Mouse (Mus musculus) adrenal gland, postnatal 14 days (tissue): ENCODE measurements around the gene Dner. TPM values are rescaled to one million over a fixed set of nuclear protein-coding genes. Genes with fewer than 3 reads are reported as not detected.
A peak's percentile ranks its signal among the peaks of the same experiment; 100 is the strongest.

Experiments used
- DNase-seq: peaks from one replicate; pipeline ENCODE4 v3.0.0; 2021; ENCODE audit warnings: mixed read lengths
- total RNA-seq: library from RNA; stranded (reverse); gene quantifications from 2 replicates; pipeline ENCODE4 v1.2.3, GENCODE M21; 2021

Gene Dner
- total RNA-seq, 1 experiment from 2014 or later = 2.4 TPM

DNA sequence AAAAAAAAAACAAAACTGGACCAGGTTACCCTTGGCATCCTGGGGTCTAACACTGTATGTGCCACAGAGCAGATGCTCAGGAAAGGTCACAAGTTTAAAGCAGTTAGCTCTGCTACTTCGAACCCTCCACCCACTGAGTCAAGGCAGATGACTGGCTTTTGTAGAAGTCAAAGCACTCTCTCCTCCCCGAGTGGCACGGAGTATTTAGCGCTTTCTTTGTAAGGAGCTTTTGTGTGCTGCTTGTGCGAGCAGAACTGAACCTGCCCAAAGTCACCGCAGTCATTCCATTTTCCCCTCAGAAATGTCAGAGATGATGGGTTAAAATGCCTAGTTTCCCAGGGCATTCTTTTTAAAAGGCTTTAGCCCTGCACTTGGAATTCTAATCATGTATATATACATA, 59.1 kb downstream of the Dner start:
- DNase-seq = no peak

DNA sequence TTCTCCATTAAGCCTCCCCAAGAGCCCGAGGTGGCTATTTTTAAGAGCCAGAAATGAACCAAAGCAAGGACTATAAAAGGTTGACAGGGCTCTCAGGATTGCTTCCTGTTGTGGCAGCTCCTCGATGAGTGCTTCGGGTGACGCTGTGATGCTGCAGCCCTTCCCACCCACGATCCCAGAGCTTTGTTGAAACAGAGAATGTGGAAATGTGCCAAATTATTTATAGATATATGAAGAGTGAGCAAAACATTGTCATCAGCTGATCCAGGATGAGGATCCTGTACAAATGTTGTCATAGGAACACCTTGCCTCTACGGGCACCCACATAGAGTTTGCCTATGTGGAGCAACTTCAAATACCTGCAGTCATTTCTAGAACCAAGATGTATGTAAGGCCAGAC, 67.8 kb downstream of the Dner start:
- DNase-seq = no peak

DNA sequence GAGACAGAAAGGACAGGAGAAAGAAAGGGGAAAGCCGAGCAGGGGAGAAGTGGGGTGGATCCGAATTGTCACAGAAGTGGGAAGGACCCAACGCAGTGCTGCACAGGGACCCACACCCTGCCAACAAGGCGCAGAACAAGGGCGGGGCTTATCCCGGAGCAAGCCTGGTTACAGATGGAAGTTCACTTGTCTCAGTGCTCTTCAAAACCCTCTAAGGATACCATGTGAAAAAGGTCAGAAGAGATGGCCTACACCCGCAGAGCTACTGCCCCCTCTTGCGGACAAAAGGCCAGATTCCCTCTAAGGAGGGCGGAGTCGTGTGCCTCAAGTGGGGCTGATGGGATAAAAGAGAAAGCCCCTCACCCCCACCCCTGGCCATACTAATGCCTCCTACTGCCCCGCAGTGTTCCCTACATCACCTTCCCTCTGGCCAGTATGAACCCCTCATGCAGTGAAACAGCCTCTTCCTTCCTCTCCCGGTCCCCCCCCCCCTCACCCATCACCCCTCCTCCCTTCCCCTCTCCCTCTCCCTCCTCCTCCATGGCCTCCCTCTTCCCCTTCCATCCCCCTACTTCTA, 73.0 kb downstream of the Dner start:
- no peak for DNase-seq

DNA sequence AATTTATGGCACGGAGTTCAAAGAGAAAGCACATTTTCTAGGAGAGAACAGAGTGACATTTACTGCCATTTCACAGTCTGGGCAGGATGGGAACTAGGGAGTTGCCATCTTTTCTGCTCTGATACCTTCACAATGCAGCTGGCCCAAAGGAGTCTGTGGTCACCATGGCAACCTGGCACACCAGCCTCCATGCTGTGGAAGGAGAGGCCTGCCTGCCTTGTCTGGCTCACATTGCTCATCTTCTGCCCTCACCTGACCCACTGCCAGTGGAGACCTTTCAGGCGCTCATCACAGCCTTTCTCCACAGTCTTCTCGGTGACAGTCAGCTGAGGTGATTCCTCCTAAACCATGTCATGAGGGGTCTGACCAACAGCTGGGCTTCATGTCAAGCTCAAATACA, 74.7 kb downstream of the Dner start:
- peak; percentile 34 for DNase-seq

DNA sequence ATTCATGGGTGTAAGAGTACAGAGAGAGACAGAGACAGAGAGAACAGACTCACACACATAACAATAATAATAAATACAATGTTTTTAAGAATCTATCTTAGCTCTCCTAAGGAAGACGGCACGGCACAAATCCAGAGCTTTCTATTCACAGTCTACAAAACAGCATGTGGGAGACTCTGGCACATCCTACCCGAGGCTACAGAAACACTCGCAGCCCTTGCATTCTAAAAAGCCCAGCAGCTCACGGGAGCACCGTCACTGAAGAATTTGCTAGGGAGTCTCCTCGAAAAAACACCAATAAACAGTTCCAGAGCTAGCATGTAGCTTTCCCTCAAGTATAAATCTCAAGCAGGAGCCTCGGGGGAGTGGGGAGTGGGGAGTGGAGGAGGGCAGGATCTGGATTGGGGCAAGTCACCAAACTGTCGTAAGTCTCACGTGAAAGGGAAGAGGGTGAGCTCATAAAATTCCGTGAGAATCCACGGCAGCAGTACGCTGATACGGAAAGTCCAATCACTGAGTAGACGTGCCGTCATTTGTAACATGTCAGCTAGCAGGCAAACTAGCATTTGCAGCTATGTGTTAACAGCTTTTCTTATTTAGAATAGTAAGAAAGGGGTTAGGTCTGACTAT, 76.8 kb downstream of the Dner start:
- DNase-seq = peak; percentile 5

DNA sequence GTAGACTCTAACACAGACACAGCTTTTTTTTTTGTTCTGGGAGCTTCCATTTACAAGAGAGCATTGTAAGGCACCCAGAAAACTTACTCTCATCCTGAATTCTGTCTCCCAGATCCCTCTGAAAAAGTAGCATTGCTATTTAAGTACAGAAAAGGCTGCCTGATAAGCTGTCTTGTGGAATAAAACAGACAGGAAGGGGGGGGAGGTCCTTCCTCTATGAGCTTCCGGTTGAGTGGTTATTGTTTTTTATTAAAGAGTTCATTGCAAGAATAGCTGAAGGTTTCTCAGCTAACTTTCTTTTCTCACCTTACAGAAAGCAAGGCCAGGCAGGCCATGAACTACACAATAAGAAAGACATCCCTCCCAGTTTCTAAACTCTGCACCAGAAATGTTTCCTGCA, 77.9 kb downstream of the Dner start:
- no peak for DNase-seq

DNA sequence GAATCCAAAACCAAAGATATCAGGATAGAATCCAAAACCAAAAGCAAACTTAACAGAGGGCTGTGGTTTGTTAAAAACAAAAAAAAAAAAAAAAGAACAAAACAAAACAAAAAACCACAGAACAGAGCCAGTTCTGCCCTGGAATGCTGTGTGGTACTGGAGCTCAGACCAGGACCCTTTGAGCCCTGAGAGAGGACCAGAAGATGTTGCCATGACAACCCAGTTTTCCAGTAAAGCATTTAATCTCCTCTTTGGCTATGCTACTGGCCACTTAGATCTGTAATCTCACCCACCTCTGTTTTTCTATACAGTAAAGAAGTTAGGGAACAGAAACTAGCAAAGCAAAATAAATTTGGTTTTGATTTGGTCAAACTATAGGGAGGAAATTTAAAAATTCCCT, 79.9 kb downstream of the Dner start:
- no peak for DNase-seq

DNA sequence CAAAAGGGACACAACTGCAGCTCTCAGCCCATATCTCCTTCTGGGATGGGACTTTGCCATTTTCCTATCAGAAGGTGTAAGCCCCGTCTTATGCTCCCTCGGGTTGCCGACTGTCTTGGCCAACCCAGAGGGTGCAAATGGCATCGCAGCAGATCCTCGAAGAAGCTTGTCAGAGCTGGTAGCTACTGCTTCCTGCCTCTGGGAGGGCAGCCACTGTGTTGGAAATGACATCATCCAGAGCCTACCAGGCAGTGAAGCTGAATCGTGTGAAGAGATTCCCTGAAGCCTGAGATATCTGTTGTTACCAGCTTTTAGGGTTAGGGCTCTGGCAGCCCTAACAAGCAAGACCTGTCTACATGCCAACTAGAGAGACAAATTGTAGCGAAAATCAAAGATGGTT, 81.4 kb downstream of the Dner start:
- DNase-seq = no peak

DNA sequence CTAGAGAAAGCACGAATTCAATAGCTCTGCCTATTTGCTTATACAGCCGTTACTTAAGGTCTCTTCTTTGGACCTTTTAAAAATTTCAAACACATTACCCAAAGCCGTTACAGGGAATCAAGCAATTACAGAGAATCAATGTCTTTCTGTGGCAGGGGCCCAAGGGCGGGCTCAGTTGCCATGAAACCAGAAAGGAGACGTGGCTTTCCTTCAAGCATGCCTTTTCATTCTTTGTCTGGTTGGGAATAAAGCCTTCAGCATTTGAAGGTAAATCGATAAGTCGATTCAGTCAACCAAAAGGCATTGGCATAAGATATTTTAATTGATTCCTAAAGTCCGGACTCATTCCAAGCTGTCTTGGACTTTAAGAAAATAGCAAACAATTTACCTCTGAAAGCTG, 82.9 kb downstream of the Dner start:
- DNase-seq = no peak

DNA sequence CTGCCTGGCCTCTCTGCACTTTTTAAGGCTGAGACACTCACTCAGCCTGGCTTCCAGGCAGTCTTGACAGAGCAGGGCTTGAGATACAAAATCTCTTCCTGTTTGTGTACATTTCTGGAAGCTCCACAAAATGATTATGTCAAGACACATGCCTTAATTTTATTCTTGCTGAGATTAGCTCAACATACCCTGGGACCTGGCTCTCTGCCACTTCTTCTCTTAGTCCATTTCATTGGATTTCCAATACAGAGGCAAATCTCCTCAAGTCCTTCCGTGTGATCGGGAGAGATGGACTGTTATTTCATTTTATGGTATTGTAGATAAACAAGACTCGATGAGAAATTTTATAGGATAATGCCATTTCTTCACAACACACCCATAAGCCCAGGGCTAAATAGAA, 84.7 kb downstream of the Dner start:
- no peak for DNase-seq

DNA sequence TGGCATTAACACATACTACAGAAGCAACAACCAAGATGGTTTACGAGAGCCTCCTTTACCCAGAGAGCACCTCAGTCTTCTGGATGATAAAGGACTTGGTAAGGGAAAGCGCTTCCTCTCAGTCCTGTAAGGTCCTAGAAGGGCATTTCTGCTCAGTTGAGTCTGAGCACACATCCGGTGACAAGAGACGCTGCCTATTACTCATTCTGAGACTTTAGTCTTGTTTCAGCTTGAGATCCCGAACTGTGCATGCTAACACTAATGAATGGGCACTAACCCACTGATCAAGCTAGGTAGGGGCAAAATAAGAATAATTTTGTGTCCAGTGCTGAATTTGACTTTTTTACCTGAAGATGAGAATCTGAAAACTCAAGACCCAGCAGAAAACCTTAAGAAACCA, 97.0 kb downstream of the Dner start:
- no peak for DNase-seq

DNA sequence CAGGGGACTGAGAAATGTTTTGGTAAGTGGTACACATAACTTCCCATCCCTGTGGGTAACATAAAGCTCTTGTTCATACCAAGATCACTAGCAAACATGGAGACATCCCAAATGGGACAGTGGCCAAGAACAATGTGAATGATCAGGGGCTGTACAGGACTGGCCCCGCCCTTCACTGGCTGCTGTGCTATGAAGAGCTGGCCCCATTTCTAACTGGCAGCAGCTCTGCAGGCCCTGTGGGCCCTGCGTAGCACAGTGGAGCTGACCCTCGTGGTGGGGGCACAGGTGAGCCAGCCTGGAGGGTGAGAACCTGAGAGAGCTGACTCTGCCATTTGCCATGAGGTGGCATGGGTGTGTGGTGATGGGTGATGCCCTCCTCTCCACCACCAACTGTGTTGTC, 100.0 kb downstream of the Dner start:
- no peak for DNase-seq

DNA sequence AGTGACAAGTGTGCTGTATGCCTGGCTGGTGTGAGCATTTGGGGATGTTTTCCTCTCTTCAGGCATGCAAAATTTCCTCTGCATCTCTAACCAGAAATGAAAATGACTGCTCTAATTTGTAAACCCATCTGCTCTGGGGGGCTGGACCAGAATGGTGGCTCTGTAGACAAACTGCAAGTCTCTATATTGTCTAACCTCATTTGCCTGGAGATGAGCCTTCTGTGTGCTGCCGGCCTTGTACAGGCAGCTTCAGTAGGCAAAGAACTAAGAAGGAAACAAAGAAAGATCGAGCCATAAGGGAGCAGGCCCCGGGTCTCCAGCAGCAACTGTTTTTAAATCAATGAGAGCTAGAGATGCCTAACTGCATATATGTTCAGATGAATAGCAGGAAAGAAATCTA, 103.6 kb downstream of the Dner start:
- no peak for DNase-seq

DNA sequence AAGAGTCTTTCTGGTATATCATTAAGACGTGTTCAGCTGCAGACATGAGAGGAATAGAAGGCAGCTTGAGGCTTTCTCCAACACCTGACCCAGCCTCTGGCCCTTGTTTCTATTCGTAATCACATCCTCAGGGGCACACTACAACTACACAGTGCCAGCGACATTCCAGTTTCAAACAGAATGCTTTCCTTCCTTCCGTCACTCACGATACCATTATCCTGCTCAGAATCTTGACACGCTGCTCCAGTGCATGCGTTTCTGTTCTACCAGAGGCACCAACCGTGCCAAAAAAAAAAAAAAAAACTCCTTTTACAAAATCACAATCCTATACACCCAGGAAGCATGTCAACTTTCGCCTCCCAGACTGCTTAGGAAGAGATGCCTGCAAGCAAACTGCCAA, 105.5 kb downstream of the Dner start:
- no peak for DNase-seq

DNA sequence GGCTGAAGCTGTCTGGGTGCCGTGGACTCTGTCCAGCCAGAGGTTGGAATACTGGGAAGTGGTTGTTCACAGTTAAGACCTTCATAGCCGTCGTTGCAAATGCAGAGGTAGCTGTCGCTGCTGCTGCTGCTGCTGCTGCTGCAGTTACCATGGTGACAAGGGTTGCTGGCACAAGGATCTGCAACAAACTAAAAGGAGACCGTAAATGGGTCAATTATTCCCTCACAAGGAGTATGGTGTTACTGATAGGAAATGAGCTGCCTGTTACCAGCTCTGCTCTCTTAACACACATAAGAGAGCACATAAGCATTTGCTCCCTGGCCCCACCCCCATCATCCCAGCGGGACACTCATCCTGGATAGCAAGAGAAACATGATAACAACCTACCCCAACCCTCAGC, 110.6 kb downstream of the Dner start:
- DNase-seq = no peak

DNA sequence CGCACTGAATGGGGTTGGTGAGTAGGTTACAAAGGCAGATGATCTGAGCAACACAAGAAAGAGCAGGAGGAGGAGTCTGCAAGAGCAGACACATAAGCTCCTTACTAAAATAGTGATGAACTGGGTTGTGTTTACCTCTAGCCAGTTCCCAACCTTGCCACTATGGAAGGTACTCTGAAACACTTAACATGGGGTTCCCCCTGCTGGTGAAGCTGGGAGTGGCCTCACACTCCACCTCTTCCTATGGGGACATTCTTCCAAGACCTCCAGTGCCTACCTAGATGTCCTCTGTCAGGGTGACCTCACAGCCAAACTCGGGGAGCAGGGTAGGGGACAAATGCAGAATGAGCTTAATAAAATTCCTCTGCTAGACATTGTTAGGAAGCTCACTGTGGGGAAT, 114.2 kb downstream of the Dner start:
- peak; percentile 76 for DNase-seq

DNA sequence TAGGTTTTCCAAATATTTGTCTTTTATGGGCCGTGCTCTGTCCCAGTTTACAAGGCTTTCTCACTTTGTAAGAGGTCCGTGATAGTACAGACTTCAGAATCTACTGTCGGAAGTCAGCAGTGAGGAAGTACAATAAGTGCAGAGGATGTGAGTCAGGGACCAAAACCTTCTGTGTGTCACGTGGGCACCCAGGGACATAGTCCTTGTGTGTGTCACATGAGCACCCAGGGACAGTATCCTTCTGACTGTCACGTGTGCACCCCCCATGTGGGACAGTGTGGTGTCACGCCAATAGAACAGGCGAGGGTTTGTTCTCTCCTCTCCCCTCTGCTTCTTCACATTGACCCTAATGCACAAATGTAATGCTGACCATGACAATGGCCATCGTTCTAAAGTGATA, 134.2 kb downstream of the Dner start:
- no peak for DNase-seq

DNA sequence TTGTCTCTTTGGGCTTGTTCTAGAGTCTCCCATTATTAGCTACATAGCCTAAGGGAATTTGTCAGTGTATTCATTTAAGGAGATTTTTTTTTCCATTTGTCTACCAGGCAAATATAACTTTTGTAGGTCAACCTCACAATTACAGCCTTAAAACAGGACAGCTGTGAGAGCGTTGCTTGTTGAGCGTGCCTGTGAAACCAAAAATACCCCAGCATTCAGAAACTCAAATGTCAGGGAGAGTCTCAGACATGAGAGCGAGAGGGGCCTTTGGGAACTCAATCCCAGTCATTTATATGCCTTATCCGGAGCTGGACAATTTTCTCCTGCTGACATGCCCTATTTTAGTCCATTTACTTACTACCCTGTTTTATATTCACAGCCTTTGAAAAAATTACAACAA, 134.6 kb downstream of the Dner start:
- DNase-seq = no peak

DNA sequence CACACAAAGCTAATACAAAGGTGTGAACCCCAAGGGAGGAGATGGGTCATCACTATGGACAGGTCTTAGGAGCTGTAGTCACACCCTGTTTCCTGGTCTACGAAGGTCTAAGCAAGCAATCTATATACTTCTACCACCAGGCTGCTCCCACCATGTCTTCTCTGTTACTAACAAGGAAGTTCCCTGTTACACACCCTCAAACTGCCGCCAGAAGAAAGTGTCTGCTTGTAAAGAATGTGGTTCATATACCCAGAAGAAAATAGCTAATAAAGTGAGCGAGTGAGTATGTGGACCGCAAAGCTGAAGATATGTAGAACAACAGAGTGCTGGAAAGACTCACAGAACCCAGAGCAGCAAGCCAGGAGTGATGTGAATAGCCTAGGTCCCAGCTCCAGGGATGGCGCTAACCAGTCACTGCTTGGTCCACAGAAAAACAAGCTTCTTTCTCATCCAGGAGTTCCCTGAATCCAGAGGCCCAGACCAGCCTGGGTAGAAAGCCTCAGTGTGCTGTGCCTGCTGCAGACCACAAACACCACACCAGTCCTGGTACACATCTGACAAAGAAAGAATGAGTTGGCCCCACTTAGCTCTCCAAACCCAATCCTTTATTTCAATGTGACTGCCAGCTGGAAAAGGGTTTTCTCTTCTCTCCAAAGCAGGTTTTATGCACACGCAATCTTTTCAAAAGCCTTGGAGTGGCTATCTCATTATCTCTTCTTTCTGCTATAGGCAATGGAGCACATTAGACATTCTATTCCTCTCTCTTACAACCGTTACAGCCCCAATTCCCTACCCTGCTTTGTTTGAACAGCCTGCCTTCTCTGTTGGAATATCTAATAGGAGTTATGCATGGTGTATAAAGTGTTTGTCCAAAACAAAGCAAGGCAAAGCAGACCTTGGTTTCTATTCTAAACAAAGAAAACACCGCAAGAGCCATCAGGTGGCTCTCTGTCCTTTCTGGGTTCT, 139.2 kb downstream of the Dner start:
- DNase-seq = no peak

DNA sequence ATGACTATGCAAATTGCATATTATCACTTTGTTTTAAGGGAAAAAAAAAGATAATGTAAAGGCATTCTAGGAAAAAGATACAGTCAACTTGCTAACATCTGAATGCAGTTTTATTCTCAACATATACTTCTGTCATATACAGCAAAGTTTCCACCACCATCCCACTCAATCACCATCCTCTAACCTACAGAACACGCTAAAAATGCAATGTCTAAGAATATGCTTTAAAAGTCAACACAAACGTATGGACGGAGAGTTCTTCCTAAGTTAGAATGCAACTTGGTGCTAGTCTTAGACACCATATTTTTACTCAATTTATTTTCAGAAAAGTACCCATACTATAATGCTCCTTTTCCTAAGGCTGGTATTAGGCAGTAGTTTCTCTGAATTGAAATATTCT, 144.0 kb downstream of the Dner start:
- DNase-seq = no peak

DNA sequence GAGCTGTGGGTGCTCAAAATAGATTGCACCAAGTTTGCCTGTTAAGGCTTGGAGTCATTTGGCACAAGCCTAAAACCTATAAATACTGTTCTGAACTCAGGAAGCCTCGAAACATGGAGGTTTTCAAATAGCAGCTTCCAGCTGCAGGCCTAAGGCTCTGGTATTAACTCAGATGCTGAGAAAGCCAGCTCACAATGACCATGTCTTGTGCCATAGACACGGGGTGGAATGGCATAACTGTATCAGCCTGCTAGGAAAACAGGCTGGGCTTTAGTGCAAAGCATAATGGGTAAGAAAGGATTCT, 146.0 kb downstream of the Dner start:
- DNase-seq = no peak

DNA sequence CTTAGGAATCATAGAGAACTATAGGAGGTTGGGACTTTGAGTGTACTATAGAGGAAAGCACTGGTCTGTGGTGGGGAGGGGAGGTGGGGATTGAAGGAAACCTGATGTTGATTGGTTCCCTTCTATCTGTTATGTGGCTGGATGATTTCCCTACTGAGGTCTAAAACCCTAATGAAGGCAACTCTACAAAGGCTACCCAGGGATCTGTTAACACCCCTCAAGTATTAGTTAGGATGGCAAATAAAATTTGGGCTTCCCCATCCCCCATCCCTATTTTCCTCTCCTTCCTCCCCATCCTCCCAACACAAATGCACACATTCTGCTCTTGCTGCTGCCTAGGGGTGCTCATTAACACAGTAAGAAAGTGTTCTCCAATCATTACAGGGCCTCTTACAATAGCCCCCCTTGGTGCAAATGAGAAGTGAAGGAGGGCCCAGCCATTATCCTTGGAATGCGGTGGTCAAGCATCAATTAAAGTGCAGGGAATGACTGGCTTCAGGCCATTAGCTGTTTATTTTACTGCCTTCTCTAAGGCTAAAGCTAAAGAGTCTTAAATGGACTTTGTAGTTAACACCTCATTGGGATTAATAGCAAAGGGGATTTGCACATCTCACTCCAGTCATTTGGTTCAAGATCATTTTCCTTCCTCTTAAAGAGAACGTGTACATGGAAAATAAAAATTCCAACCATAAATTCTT, 146.5 kb downstream of the Dner start:
- no peak for DNase-seq

DNA sequence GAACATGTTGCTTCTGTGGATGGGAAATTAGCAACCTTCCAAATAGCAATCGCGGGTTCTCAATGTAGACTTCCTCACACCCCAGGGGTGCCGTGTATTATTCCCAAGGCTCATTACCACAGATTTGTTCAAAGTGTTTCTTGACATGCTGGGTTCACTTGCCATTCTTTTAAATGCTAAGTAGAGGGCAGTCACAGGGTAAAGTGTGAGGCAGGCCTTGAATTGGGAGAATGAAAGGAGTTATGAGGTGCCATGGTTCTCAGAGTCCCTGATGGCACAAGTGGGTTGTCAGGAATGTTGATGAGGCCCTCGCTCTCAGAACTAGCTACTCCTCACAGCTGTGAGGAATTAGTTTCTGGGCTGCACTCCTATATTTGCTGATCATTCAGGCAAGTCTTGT, 160.0 kb downstream of the Dner start:
- DNase-seq = no peak
